Mouse (Mus musculus) R1 (cell line): ENCODE data around the gene Pcgf3.

Experiments
- DNase-seq: peaks from one replicate; pipeline ENCODE4 v3.0.0-alpha.2; 2018; ENCODE audit warnings: low read depth, low spot score

Pcgf3 gene

GRCm38 (mm10) chr5:108554041-108554440 is 93.0 kb downstream of the Pcgf3 start:
- no peak for DNase-seq
